9 mouse cellular contexts compared by ENCODE assay signal in the genomic region with DNA sequence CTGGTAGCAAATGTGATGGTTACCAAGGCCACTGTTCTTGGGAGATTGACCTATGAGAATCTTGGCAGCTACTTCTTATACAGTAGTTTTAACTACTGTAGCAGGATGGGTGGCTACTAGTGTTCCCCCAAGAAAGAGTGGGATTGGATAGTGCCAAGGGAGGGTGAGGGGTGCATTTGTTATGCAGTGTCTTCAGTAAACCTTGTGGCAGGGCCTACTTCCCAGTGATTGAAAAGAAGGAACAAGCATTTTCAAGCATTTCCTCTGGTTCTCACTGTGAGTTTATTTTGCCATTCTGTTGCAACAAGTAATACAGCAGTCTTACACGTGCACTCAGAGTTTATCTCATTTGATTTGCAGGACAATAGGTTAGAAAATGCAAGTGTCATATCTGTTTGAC. TPM values are rescaled to one million over a fixed set of nuclear protein-coding genes. Genes with fewer than 3 reads are reported as not detected.
DNase-seq lines count a peak whose midpoint lies in the region; ATAC-seq and TF ChIP-seq lines count a peak whose summit lies in the region.
"Had no signal": no experiment of that assay in that cellular context is flagged by ENCODE, and none has a peak within 500 bp of the region (broad histone marks: within the 10 kb centered on the region; RNA-seq: fewer than 3 reads in every experiment).

No protein-coding gene starts in this region.

- no peak for ATAC-seq in kidney, postnatal 0 days (replicated peaks; ENCODE audit: low FRiP score, low read depth)
- ATAC-seq in hindbrain, postnatal 0 days = no peak
- ATAC-seq in midbrain, postnatal 0 days (ENCODE audit: low FRiP score) = no peak

- peaks cover 15% of the 10 kb centered on the region for H3K4me1 ChIP-seq in kidney, postnatal 0 days (replicated peaks; ENCODE audit: insufficient read depth, low read length)
- peaks cover 7% of the 10 kb centered on the region; the same call in 1 of the 2 replicates for H3K4me1 ChIP-seq in cortical plate, adult 2 months (ENCODE audit: control insufficient read depth, insufficient read depth, low read length)
- H3K4me1 ChIP-seq in hindbrain, postnatal 0 days (ENCODE audit: insufficient read depth, low read length) = peaks cover 20% of the 10 kb centered on the region
- peaks cover 20% of the 10 kb centered on the region for H3K4me1 ChIP-seq in midbrain, postnatal 0 days (ENCODE audit: insufficient read depth, low read length)

- H3K4me3 ChIP-seq in kidney, postnatal 0 days (replicated peaks; ENCODE audit: low read depth, low read length) = peak overlapping the region; percentile 80
- peak overlapping the region; percentile 78 for H3K4me3 ChIP-seq in cortical plate, adult 2 months (ENCODE audit: insufficient read depth, low read length)
- peak overlapping the region; percentile 96 for H3K4me3 ChIP-seq in hindbrain, postnatal 0 days (ENCODE audit: low read length)
- peak overlapping the region; percentile 74 for H3K4me3 ChIP-seq in midbrain, postnatal 0 days (ENCODE audit: low read depth, low read length)

- TF ChIP-seq POLR2A in cortical plate, adult 2 months (IDR thresholded peaks at IDR 0.05; ENCODE audit: extremely low read depth, insufficient read depth, low read length) = no peak

- WGBS in kidney, postnatal 0 days = 25% methylated on average over 1 of the region's 1 CpGs
- 16% methylated on average over 1 of the region's 1 CpGs for WGBS in hindbrain, postnatal 0 days
- 38% methylated on average over 1 of the region's 1 CpGs for WGBS in midbrain, postnatal 0 days

- DNase-seq in kidney, postnatal 0 days (ENCODE audit: low spot score) = no peak
- DNase-seq in kidney, postnatal 14 days = no peak
- DNase-seq in hindbrain, postnatal 0 days (ENCODE audit: low spot score) = no peak
- no peak for DNase-seq in midbrain, postnatal 0 days (ENCODE audit: low spot score)
- DNase-seq in cerebellum, adult 8-10 months = no peak
- no peak for DNase-seq in frontal cortex, postnatal 36 days (ENCODE audit: low spot score in 2 of 2)
- DNase-seq in adrenal gland, postnatal 14 days = no peak
- DNase-seq: right cerebral cortex, postnatal 14 days had no signal

- H3K9ac ChIP-seq in kidney, postnatal 0 days (ENCODE audit: low read depth, low read length) = peak overlapping the region; percentile 82; the same call in 1 of the 2 replicates
- peak overlapping the region; percentile 94 for H3K9ac ChIP-seq in hindbrain, postnatal 0 days (replicated peaks; ENCODE audit: low read length)
- H3K9ac ChIP-seq in midbrain, postnatal 0 days (replicated peaks; ENCODE audit: low read length, poor library complexity, severe bottlenecking) = peak overlapping the region; percentile 86

- no peaks in the 10 kb centered on the region for H3K27me3 ChIP-seq in kidney, postnatal 0 days (ENCODE audit: insufficient read depth, low read length)
- no peaks in the 10 kb centered on the region for H3K27me3 ChIP-seq in hindbrain, postnatal 0 days (ENCODE audit: insufficient read depth, low read length)
- no peaks in the 10 kb centered on the region for H3K27me3 ChIP-seq in midbrain, postnatal 0 days (ENCODE audit: insufficient read depth, low read length)

- H3K4me2 ChIP-seq in kidney, postnatal 0 days (ENCODE audit: low read length) = peak overlapping the region; percentile 86
- peak overlapping the region; percentile 95 for H3K4me2 ChIP-seq in hindbrain, postnatal 0 days (ENCODE audit: low read depth, low read length)
- H3K4me2 ChIP-seq in midbrain, postnatal 0 days (ENCODE audit: low read depth, low read length, poor library complexity, severe bottlenecking) = peak overlapping the region; percentile 95

- H3K9me3 ChIP-seq in kidney, postnatal 0 days (replicated peaks; ENCODE audit: low read length) = no peaks in the 10 kb centered on the region
- H3K9me3 ChIP-seq in hindbrain, postnatal 0 days (ENCODE audit: low read length) = no peaks in the 10 kb centered on the region
- H3K9me3 ChIP-seq in midbrain, postnatal 0 days (ENCODE audit: low read length) = no peaks in the 10 kb centered on the region

- TF ChIP-seq CTCF in kidney, postnatal 0 days (IDR thresholded peaks at IDR 0.05; ENCODE audit: low read depth) = no peak
- no peak for TF ChIP-seq CTCF in cortical plate, adult 2 months (IDR thresholded peaks at IDR 0.05; ENCODE audit: extremely low read depth, insufficient read depth, low read length)
- no peak for TF ChIP-seq CTCF in hindbrain, postnatal 0 days (IDR thresholded peaks at IDR 0.05; ENCODE audit: low read depth)
- TF ChIP-seq CTCF in midbrain, postnatal 0 days (IDR thresholded peaks at IDR 0.05) = no peak

- H3K36me3 ChIP-seq in kidney, postnatal 0 days (ENCODE audit: insufficient read depth, low read length) = peaks cover 16% of the 10 kb centered on the region; the same call in 1 of the 2 replicates
- peaks cover 7% of the 10 kb centered on the region for H3K36me3 ChIP-seq in hindbrain, postnatal 0 days (ENCODE audit: insufficient read depth, low read length)
- peaks cover 8% of the 10 kb centered on the region for H3K36me3 ChIP-seq in midbrain, postnatal 0 days (ENCODE audit: insufficient read depth, low read length)

- H3K27ac ChIP-seq in kidney, postnatal 0 days = peak overlapping the region; percentile 95; the same call in 1 of the 2 replicates
- no peak overlapping the region for H3K27ac ChIP-seq in cortical plate, adult 2 months (ENCODE audit: insufficient read depth, low read length)
- peak overlapping the region; percentile 96; the same call in 1 of the 2 replicates for H3K27ac ChIP-seq in hindbrain, postnatal 0 days
- H3K27ac ChIP-seq in midbrain, postnatal 0 days (ENCODE audit: low read depth, low read length) = peak overlapping the region; percentile 94

RNA-seq across cellular contexts. Expression of a gene that starts 1.1 kb away (rescaled TPM):
- 34.9 and 39.3 TPM in 2 replicates for polyA plus RNA-seq in kidney, postnatal 0 days (2015; fragmentation: Nextera tagmentation; extraction: Ambion mirVana)
- polyA plus RNA-seq in cortical plate, adult 2 months (2012; rRNA removed) = 78.2 and 78.5 TPM in 2 replicates
- 98.1 and 105 TPM in 2 replicates for total RNA-seq in hindbrain, postnatal 0 days (2014; rRNA removed)
- polyA plus RNA-seq in hindbrain, postnatal 0 days (2015; fragmentation: Nextera tagmentation; extraction: Ambion mirVana) = 75.8 and 76.3 TPM in 2 replicates
- total RNA-seq in midbrain, postnatal 0 days (2014; rRNA removed) = 94.3 and 103 TPM in 2 replicates
- polyA plus RNA-seq in midbrain, postnatal 0 days (2015; fragmentation: Nextera tagmentation; extraction: Ambion mirVana) = 91.6 and 93.8 TPM in 2 replicates
- total RNA-seq in adrenal gland, postnatal 14 days (2021) = 38.4 and 40.2 TPM in 2 replicates

RNA-seq across cellular contexts. Expression of a gene that starts 1.3 kb away (rescaled TPM):
- 82.4 and 85.5 TPM in 2 replicates for polyA plus RNA-seq in kidney, postnatal 0 days (2015; fragmentation: Nextera tagmentation; extraction: Ambion mirVana)
- polyA plus RNA-seq in cortical plate, adult 2 months (2012; rRNA removed) = 79.4 and 83.4 TPM in 2 replicates
- total RNA-seq in hindbrain, postnatal 0 days (2014; rRNA removed) = 73.9 and 98.9 TPM in 2 replicates
- polyA plus RNA-seq in hindbrain, postnatal 0 days (2015; fragmentation: Nextera tagmentation; extraction: Ambion mirVana) = 135 and 140 TPM in 2 replicates
- 63.1 and 82.0 TPM in 2 replicates for total RNA-seq in midbrain, postnatal 0 days (2014; rRNA removed)
- polyA plus RNA-seq in midbrain, postnatal 0 days (2015; fragmentation: Nextera tagmentation; extraction: Ambion mirVana) = 145 and 157 TPM in 2 replicates
- 59.8 and 65.2 TPM in 2 replicates for total RNA-seq in adrenal gland, postnatal 14 days (2021)

RNA-seq across cellular contexts. Expression of a gene that starts 11.5 kb away (rescaled TPM):
- 56.0 and 64.8 TPM in 2 replicates for polyA plus RNA-seq in kidney, postnatal 0 days (2015; fragmentation: Nextera tagmentation; extraction: Ambion mirVana)
- polyA plus RNA-seq in cortical plate, adult 2 months (2012; rRNA removed) = 0.51 and 0.73 TPM in 2 replicates
- 0.58 and 2.3 TPM in 2 replicates for total RNA-seq in hindbrain, postnatal 0 days (2014; rRNA removed)
- polyA plus RNA-seq in hindbrain, postnatal 0 days (2015; fragmentation: Nextera tagmentation; extraction: Ambion mirVana) = 0.55 and 0.66 TPM in 2 replicates
- total RNA-seq in midbrain, postnatal 0 days (2014; rRNA removed) = 0.16 and 0.61 TPM in 2 replicates
- polyA plus RNA-seq in midbrain, postnatal 0 days (2015; fragmentation: Nextera tagmentation; extraction: Ambion mirVana) = 0.16 and 0.27 TPM in 2 replicates
- total RNA-seq in adrenal gland, postnatal 14 days (2021) = 0.78 TPM in 1 of 2 replicates, not detected in the other

RNA-seq across cellular contexts. Expression of a gene that starts 35.6 kb away (rescaled TPM):
- polyA plus RNA-seq in kidney, postnatal 0 days (2015; fragmentation: Nextera tagmentation; extraction: Ambion mirVana) = 6.2 TPM in 2 replicates
- 30.0 and 30.4 TPM in 2 replicates for polyA plus RNA-seq in cortical plate, adult 2 months (2012; rRNA removed)
- total RNA-seq in hindbrain, postnatal 0 days (2014; rRNA removed) = 38.8 and 39.5 TPM in 2 replicates
- polyA plus RNA-seq in hindbrain, postnatal 0 days (2015; fragmentation: Nextera tagmentation; extraction: Ambion mirVana) = 9.1 and 10.6 TPM in 2 replicates
- 43.6 and 49.1 TPM in 2 replicates for total RNA-seq in midbrain, postnatal 0 days (2014; rRNA removed)
- polyA plus RNA-seq in midbrain, postnatal 0 days (2015; fragmentation: Nextera tagmentation; extraction: Ambion mirVana) = 7.8 and 9.9 TPM in 2 replicates
- total RNA-seq in adrenal gland, postnatal 14 days (2021) = 66.7 and 66.9 TPM in 2 replicates

RNA-seq across cellular contexts. Expression of a gene that starts 43.8 kb away (rescaled TPM):
- 18.3 and 19.7 TPM in 2 replicates for polyA plus RNA-seq in kidney, postnatal 0 days (2015; fragmentation: Nextera tagmentation; extraction: Ambion mirVana)
- 101 and 103 TPM in 2 replicates for polyA plus RNA-seq in cortical plate, adult 2 months (2012; rRNA removed)
- 26.9 and 42.1 TPM in 2 replicates for total RNA-seq in hindbrain, postnatal 0 days (2014; rRNA removed)
- 50.8 and 52.1 TPM in 2 replicates for polyA plus RNA-seq in hindbrain, postnatal 0 days (2015; fragmentation: Nextera tagmentation; extraction: Ambion mirVana)
- total RNA-seq in midbrain, postnatal 0 days (2014; rRNA removed) = 42.8 and 53.2 TPM in 2 replicates
- 51.7 and 56.4 TPM in 2 replicates for polyA plus RNA-seq in midbrain, postnatal 0 days (2015; fragmentation: Nextera tagmentation; extraction: Ambion mirVana)
- 103 and 111 TPM in 2 replicates for total RNA-seq in adrenal gland, postnatal 14 days (2021)

Comparison
In these comparisons a context has a peak if more than half of its experiments do, and no peak if none do; other contexts are left out.
1. RNA of a gene that starts 11.5 kb away (polyA plus RNA-seq): 56.0 to 64.8 TPM in kidney, postnatal 0 days; 0.51 to 0.73 TPM in cortical plate, adult 2 months, 0.55 to 0.66 TPM in hindbrain, postnatal 0 days and 0.16 to 0.27 TPM in midbrain, postnatal 0 days; every median in the first group is over 10 times any median in the second.
2. Peak in every context shown above with its lines, with median percentiles within 50 percentile points of each other: H3K4me2 ChIP-seq, H3K4me3 ChIP-seq and H3K9ac ChIP-seq.